Mouse (Mus musculus): ENCODE results near the gene Yju2. TPM values are rescaled to one million over a fixed set of nuclear protein-coding genes. Genes with fewer than 3 reads are reported as not detected.

Yju2 gene
- polyA plus RNA-seq, 1 experiment from 2014 or later: 21.5 TPM

DNA sequence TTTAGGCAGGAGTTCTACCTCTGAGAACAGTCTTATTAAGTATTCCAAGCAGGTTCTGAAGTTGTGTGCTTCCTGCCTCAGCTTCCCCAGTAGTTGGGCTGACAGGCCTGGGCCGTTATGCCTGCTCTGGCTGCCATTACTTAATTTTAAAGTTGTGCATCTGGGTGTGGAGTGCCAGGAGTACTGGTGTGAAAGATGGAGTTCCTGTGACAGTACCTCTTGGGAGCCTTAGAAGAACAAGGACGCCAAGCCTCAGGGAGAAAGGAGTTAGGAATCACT is 51.0 kb downstream of the Yju2 start:
- ATAC-seq: no peak
- Histone ChIP-seq H3K27ac (ENCODE audit: low read length) (no peak overlapping the region), H3K4me2 (ENCODE audit: low read depth, low read length) (peak overlapping the region; percentile 88), H3K27me3 (replicated peaks; ENCODE audit: control insufficient read depth, insufficient read depth, low read length) (no peaks in the 10 kb centered on the region), H3K9ac (ENCODE audit: low read depth, low read length) (peak overlapping the region; percentile 86), H3K9me3 (ENCODE audit: control insufficient read depth, low read length) (no peaks in the 10 kb centered on the region), H3K4me1 (ENCODE audit: control insufficient read depth, insufficient read depth, low read length) (peaks cover 17% of the 10 kb centered on the region), H3K36me3 (ENCODE audit: control insufficient read depth, insufficient read depth, low read length) (peaks cover 18% of the 10 kb centered on the region), H3K4me3 (ENCODE audit: low read length) (peak overlapping the region; percentile 93)
- WGBS: 37% methylated on average over 2 of the region's 2 CpGs

DNA sequence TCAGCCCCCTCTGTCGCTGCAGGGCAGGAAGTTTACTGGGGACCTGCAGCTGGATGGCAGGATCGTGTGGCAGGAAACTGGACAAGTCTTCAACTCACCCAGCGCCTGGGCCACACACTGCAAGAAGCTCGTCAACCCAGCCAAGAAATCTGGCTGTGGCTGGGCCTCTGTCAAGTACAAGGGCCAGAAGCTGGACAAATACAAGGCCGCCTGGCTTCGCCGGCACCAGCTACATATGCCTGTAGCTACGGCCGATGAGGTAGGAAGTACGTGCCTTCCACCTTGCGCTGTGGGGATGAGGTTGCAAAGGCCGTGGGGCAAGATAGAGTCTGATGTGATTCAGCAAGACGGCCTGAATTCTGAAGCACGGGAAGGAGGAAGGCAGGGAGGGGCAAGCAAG is 51.4 kb downstream of the Yju2 start:
- Histone ChIP-seq H3K9me3 (ENCODE audit: control insufficient read depth, low read length) (no peaks in the 10 kb centered on the region), H3K9ac (ENCODE audit: low read depth, low read length) (peak overlapping the region; percentile 86), H3K27me3 (replicated peaks; ENCODE audit: control insufficient read depth, insufficient read depth, low read length) (no peaks in the 10 kb centered on the region), H3K4me2 (ENCODE audit: low read depth, low read length) (peak overlapping the region; percentile 88), H3K27ac (ENCODE audit: low read length) (no peak overlapping the region), H3K4me3 (ENCODE audit: low read length) (peak overlapping the region; percentile 93), H3K4me1 (ENCODE audit: control insufficient read depth, insufficient read depth, low read length) (peaks cover 15% of the 10 kb centered on the region), H3K36me3 (ENCODE audit: control insufficient read depth, insufficient read depth, low read length) (peaks cover 21% of the 10 kb centered on the region)
- WGBS: 63% methylated on average over 14 of the region's 14 CpGs
- ATAC-seq: no peak

DNA sequence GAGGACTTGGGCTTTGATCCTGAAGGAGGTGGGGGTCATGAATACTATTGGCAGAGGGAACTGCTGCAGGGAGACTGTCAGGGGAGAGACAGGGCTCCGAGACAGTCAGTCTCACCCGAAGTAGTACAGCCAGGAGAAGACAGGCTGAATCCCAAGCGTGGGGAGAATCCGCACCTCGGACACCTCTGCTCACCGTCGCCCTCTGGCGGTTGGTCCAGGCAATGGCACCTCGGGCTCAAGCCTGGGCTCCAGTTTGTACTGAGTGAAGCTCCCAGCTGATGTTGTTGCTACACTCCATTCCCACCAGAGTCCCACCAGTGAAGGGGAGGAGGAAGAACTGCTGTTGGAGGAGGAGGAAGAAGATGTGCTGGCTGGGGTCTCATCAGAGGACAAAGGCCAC is 51.8 kb downstream of the Yju2 start:
- 7% methylated on average over 9 of the region's 9 CpGs for WGBS
- peaks cover 15% of the 10 kb centered on the region for H3K4me1 ChIP-seq (ENCODE audit: control insufficient read depth, insufficient read depth, low read length)
- no peak for ATAC-seq
- H3K27me3 ChIP-seq (replicated peaks; ENCODE audit: control insufficient read depth, insufficient read depth, low read length): no peaks in the 10 kb centered on the region
- H3K9ac ChIP-seq (ENCODE audit: low read depth, low read length): peak overlapping the region; percentile 86
- H3K4me3 ChIP-seq (ENCODE audit: low read length): peak overlapping the region; percentile 93
- H3K9me3 ChIP-seq (ENCODE audit: control insufficient read depth, low read length): no peaks in the 10 kb centered on the region
- no peak overlapping the region for H3K27ac ChIP-seq (ENCODE audit: low read length)
- peaks cover 26% of the 10 kb centered on the region for H3K36me3 ChIP-seq (ENCODE audit: control insufficient read depth, insufficient read depth, low read length)
- peak overlapping the region; percentile 88 for H3K4me2 ChIP-seq (ENCODE audit: low read depth, low read length)

DNA sequence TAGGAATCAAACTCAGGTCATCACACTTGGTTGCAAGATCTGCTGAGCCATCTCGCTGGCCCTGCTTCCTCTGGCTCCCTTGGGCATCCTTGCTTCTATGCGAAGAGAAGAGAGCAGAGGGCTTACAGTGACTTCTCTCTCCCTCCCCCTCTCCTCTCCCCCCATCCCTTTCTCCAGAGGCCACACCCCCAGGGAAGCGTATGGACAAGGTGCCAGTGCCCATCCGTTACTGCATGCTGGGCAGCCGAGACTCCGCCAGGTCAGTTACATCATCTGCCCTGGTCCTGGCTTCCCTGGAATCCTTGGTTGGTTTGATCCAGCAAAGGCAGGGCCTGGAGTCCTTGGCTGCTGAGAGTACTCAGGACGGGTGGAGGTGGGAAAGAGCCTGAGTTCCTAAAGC is 52.5 kb downstream of the Yju2 start:
- 76% methylated on average over 7 of the region's 7 CpGs for WGBS
- Histone ChIP-seq H3K4me3 (ENCODE audit: low read length) (no peak overlapping the region), H3K27me3 (replicated peaks; ENCODE audit: control insufficient read depth, insufficient read depth, low read length) (no peaks in the 10 kb centered on the region), H3K27ac (ENCODE audit: low read length) (no peak overlapping the region), H3K4me2 (ENCODE audit: low read depth, low read length) (no peak overlapping the region), H3K9me3 (ENCODE audit: control insufficient read depth, low read length) (no peaks in the 10 kb centered on the region), H3K36me3 (ENCODE audit: control insufficient read depth, insufficient read depth, low read length) (peaks cover 33% of the 10 kb centered on the region), H3K4me1 (ENCODE audit: control insufficient read depth, insufficient read depth, low read length) (peaks cover 15% of the 10 kb centered on the region), H3K9ac (ENCODE audit: low read depth, low read length) (no peak overlapping the region)
- no peak for ATAC-seq

DNA sequence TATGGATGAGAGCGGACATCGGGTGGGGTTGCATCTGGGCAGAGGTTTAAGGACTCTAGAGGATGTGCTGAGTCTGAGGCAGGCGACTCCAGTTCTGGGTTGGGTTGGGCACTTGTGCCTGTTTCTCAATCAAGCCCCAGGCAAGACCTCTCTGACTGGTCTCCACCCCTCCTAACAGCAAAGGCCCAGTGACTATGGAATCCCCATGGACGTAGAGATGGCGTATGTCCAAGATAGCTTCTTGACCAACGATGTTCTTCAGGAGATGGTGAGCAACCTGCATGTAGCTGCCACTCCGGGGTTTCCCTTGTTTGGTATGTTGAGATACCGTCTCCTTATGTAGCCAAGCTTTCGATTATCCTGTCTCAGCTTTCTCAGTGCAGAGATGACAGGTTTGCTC is 56.4 kb downstream of the Yju2 start:
- no peaks in the 10 kb centered on the region for H3K9me3 ChIP-seq (ENCODE audit: control insufficient read depth, low read length)
- WGBS: 94% methylated on average over 9 of the region's 9 CpGs
- no peak overlapping the region for H3K4me3 ChIP-seq (ENCODE audit: low read length)
- no peak overlapping the region for H3K9ac ChIP-seq (ENCODE audit: low read depth, low read length)
- H3K27me3 ChIP-seq (replicated peaks; ENCODE audit: control insufficient read depth, insufficient read depth, low read length): no peaks in the 10 kb centered on the region
- no peak for ATAC-seq
- peaks cover 54% of the 10 kb centered on the region for H3K36me3 ChIP-seq (ENCODE audit: control insufficient read depth, insufficient read depth, low read length)
- no peak overlapping the region for H3K4me2 ChIP-seq (ENCODE audit: low read depth, low read length)
- no peak overlapping the region for H3K27ac ChIP-seq (ENCODE audit: low read length)
- peaks cover 7% of the 10 kb centered on the region for H3K4me1 ChIP-seq (ENCODE audit: control insufficient read depth, insufficient read depth, low read length)

DNA sequence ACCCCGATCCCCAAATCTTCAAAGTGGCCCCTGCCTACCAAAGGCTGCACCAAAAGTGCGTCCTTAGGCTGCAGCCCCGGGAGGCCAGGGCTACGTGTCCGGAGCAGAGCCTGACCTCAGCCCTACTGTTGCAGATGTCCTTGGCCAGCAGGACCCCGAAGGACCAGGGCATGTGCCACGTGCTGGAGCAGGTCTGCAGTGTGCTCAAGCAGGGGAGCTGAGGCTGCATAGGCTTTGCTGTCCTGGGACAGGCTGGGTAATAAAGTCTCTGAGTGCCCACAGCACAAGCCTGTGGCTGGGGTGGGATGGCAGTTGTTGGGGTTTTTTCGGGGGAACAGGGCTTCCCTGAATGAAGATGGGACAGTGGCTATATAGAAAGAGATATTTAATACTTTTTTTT is 57.5 kb downstream of the Yju2 start:
- Histone ChIP-seq H3K4me3 (ENCODE audit: low read length) (no peak overlapping the region), H3K9ac (ENCODE audit: low read depth, low read length) (no peak overlapping the region), H3K9me3 (ENCODE audit: control insufficient read depth, low read length) (no peaks in the 10 kb centered on the region), H3K4me2 (ENCODE audit: low read depth, low read length) (no peak overlapping the region), H3K4me1 (ENCODE audit: control insufficient read depth, insufficient read depth, low read length) (no peaks in the 10 kb centered on the region), H3K36me3 (ENCODE audit: control insufficient read depth, insufficient read depth, low read length) (peaks cover 55% of the 10 kb centered on the region), H3K27me3 (replicated peaks; ENCODE audit: control insufficient read depth, insufficient read depth, low read length) (no peaks in the 10 kb centered on the region), H3K27ac (ENCODE audit: low read length) (no peak overlapping the region)
- 83% methylated on average over 8 of the region's 8 CpGs for WGBS
- no peak for ATAC-seq

DNA sequence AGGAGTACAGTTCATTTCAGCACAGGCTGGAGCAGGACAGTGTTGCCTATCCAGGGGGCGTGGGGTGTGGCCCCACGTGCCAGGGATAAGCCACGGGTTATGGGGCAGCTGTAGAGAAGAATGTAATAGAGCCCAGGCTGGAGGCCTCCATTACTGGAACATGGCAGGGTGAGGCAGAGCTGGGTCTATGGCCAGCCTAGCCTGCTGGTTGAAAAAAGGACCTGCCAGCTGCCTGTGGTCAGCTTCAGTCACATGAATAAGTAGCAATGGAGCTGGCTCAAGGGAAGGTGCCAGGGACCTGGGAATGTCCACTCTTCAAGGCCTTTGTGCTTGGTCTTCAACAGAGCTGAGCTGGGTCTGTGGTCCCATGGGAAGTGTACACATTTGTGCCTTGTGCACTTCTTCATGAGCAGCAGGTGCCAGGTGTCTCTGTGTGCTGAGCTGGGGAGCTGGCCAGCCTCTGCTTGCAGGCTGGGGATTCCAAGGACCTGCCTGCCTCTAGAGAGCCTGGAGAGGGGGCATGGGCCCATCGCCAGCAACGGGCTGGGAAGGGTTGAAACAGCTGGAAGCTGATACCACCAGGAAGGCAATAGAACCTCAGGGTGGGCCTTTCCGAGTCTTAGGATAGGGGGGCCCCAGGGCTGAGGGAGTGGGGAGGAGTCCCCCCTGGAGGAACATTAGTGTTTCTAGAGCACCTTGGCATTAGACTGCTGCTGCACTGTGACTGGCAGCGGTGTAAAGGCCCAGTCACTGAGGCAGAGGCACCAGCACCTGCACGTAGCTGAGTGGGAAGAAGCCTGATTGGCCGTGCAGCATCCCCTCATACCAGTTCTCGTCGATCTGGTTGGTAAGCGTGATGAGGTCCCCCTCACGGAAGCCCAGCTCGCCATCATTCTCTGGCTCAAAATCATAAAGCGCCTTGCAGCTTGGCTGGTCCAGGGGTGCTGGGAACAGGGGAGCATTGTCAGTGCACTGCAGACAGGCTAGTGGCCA is 58.2 kb downstream of the Yju2 start:
- Histone ChIP-seq H3K27me3 (replicated peaks; ENCODE audit: control insufficient read depth, insufficient read depth, low read length) (no peaks in the 10 kb centered on the region), H3K36me3 (ENCODE audit: control insufficient read depth, insufficient read depth, low read length) (peaks cover 49% of the 10 kb centered on the region), H3K9me3 (ENCODE audit: control insufficient read depth, low read length) (no peaks in the 10 kb centered on the region), H3K4me3 (ENCODE audit: low read length) (no peak overlapping the region), H3K4me1 (ENCODE audit: control insufficient read depth, insufficient read depth, low read length) (no peaks in the 10 kb centered on the region), H3K4me2 (ENCODE audit: low read depth, low read length) (no peak overlapping the region), H3K27ac (ENCODE audit: low read length) (no peak overlapping the region), H3K9ac (ENCODE audit: low read depth, low read length) (no peak overlapping the region)
- WGBS: 81% methylated on average over 15 of the region's 15 CpGs
- no peak for ATAC-seq

DNA sequence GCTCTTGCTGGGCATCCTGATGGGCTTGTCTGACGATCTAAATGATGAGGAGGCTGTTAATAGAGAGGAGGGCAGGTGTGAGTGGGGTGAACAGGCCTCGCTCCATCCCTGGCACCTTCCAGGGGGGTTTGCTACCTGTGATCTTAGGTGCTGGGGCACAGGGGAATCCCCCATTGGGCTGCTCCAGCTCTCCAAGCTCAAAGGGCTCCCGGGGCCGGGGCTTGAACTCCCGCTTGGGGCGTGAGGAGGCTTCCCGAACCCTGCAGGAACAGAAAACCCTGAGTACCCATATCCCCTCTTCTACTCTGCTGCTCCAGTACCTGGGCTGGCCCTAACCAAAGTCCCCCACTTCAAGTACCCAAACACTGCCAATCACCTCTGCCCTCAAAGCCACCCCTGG is 58.9 kb downstream of the Yju2 start:
- no peak overlapping the region for H3K27ac ChIP-seq (ENCODE audit: low read length)
- 0 out of 2 replicates have a peak, but pooled peaks cover 3% of the 10 kb centered on the region for H3K4me1 ChIP-seq (ENCODE audit: control insufficient read depth, insufficient read depth, low read length)
- WGBS: 82% methylated on average over 7 of the region's 7 CpGs
- H3K27me3 ChIP-seq (replicated peaks; ENCODE audit: control insufficient read depth, insufficient read depth, low read length): no peaks in the 10 kb centered on the region
- no peak overlapping the region for H3K4me2 ChIP-seq (ENCODE audit: low read depth, low read length)
- no peak for ATAC-seq
- H3K9ac ChIP-seq (ENCODE audit: low read depth, low read length): 0 out of 2 replicates have a peak overlapping the region, but pooled peaks have one; percentile 14
- H3K9me3 ChIP-seq (ENCODE audit: control insufficient read depth, low read length): no peaks in the 10 kb centered on the region
- H3K4me3 ChIP-seq (ENCODE audit: low read length): no peak overlapping the region
- peaks cover 44% of the 10 kb centered on the region for H3K36me3 ChIP-seq (ENCODE audit: control insufficient read depth, insufficient read depth, low read length)
